Mouse (Mus musculus): ENCODE measurements around the gene Ncapg2. TPM values are rescaled to one million over a fixed set of nuclear protein-coding genes. Genes with fewer than 3 reads are reported as not detected.

Gene Ncapg2
- total and polyA plus RNA-seq, 2 experiments from 2014 or later = 3.2 to 6.2 TPM

DNA sequence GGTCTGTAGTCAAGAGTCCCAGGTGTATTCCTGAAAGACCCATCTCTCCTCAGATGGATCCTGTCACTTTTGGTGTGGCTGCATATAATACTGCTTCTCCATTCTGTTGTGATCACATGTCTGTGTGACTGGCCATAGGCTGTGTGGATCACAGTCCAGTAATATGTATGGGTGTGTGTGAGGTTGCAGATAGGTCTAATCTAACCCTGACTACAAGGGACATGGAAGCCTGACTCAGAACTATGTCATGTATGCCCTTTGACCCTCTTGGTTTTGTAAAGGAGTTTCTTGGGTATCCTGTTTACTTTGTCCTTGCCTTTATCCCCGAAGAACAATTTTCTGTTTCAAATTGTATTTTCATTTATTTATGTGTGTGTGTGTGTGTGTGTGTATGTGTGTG is 107.3 kb downstream of the Ncapg2 start:
- TF ChIP-seq CTCF (IDR thresholded peaks at IDR 0.05) = no peak
- Histone ChIP-seq H3K9ac (replicated peaks; ENCODE audit: low read length, poor library complexity, severe bottlenecking) (no peak overlapping the region), H3K4me2 (ENCODE audit: low read depth, low read length, poor library complexity, severe bottlenecking) (no peak overlapping the region), H3K27me3 (ENCODE audit: insufficient read depth, low read length) (no peaks in the 10 kb centered on the region), H3K4me1 (ENCODE audit: insufficient read depth, low read length) (no peaks in the 10 kb centered on the region), H3K27ac (ENCODE audit: low read depth, low read length) (no peak overlapping the region), H3K9me3 (ENCODE audit: low read length) (no peaks in the 10 kb centered on the region), H3K4me3 (ENCODE audit: low read depth, low read length) (no peak overlapping the region), H3K36me3 (ENCODE audit: insufficient read depth, low read length) (no peaks in the 10 kb centered on the region)
- no peak for ATAC-seq (ENCODE audit: low FRiP score)
- 89% methylated on average over 1 of the region's 1 CpGs for WGBS
- no peak for DNase-seq (ENCODE audit: low spot score)

Other genes with a start within 250 kb of the Ncapg2 start
- 11.1 and 12.8 TPM in 2 replicates for gene Wdr60, start 142.4 kb upstream of the Ncapg2 start, total RNA-seq (2014; rRNA removed)
- gene Wdr60, start 142.4 kb upstream of the Ncapg2 start, polyA plus RNA-seq (2015; fragmentation: Nextera tagmentation; extraction: Ambion mirVana) = 15.0 and 17.5 TPM in 2 replicates
- gene Gm11027, start 130.0 kb upstream of the Ncapg2 start, total RNA-seq (2014; rRNA removed) = not detected in 2 replicates
- not detected in 2 replicates for gene Gm11027, start 130.0 kb upstream of the Ncapg2 start, polyA plus RNA-seq (2015; fragmentation: Nextera tagmentation; extraction: Ambion mirVana)
- 35.1 and 47.0 TPM in 2 replicates for gene Esyt2, start 124.2 kb upstream of the Ncapg2 start, total RNA-seq (2014; rRNA removed)
- 7.4 and 8.6 TPM in 2 replicates for gene Esyt2, start 124.2 kb upstream of the Ncapg2 start, polyA plus RNA-seq (2015; fragmentation: Nextera tagmentation; extraction: Ambion mirVana)
- gene Ptprn2, start 80.3 kb downstream of the Ncapg2 start, total RNA-seq (2014; rRNA removed) = 110 and 120 TPM in 2 replicates
- gene Ptprn2, start 80.3 kb downstream of the Ncapg2 start, polyA plus RNA-seq (2015; fragmentation: Nextera tagmentation; extraction: Ambion mirVana) = 17.1 and 22.2 TPM in 2 replicates